Mouse (Mus musculus) myocyte (in vitro differentiated cells): ENCODE results near the gene Hmox1. TPM values are rescaled to one million over a fixed set of nuclear protein-coding genes. Genes with fewer than 3 reads are reported as not detected.

Experiments used
- H3K27me3 ChIP-seq: one replicate; pipeline ENCODE4 v1.6.1; 2011; ENCODE audit not compliant: control insufficient read depth, insufficient read depth, insufficient read length
- H3K36me3 ChIP-seq: one replicate; pipeline ENCODE4 v1.6.1; 2011; ENCODE audit not compliant: control insufficient read depth, insufficient read depth
- H3K4me2 ChIP-seq: one replicate; pipeline ENCODE4 v1.6.1; 2011; ENCODE audit warnings: low read depth, control low read depth
- H3K4me3 ChIP-seq: one replicate; pipeline ENCODE4 v1.5.1; 2011; ENCODE audit warnings: mild to moderate bottlenecking, control low read depth, moderate library complexity
- H3K79me2 ChIP-seq: one replicate; pipeline ENCODE4 v1.6.1; 2011; ENCODE audit not compliant: control insufficient read depth, insufficient read depth
- H3ac ChIP-seq: one replicate; pipeline ENCODE4 v1.6.1; 2011; ENCODE audit not compliant: control insufficient read depth, insufficient read length
- CEBPB ChIP-seq: IDR thresholded peaks from 2 replicates; pipeline ENCODE4 v1.6.1; 2011; ENCODE audit warnings: mild to moderate bottlenecking, moderate library complexity; ENCODE audit not compliant: poor library complexity, insufficient read depth, severe bottlenecking
- E2F4 ChIP-seq: IDR thresholded peaks from one replicate; pipeline ENCODE4 v1.6.1; 2011; ENCODE audit warnings: mild to moderate bottlenecking, control low read depth, moderate library complexity; ENCODE audit not compliant: insufficient read depth
- MAX ChIP-seq: IDR thresholded peaks from one replicate; pipeline ENCODE4 v1.6.1; 2011; ENCODE audit warnings: low read depth, mild to moderate bottlenecking, control low read depth
- MYOD1 ChIP-seq, 3 experiments: IDR thresholded peaks; one replicate each; pipeline ENCODE4 v1.6.1; 2011; ENCODE audit warnings: control low read depth in 2 of 3, low read depth in 2 of 3, mild to moderate bottlenecking in 2 of 3, moderate library complexity in 1 of 3; ENCODE audit not compliant: insufficient read length in 2 of 3, control insufficient read depth in 1 of 3
- MYOG ChIP-seq, 3 experiments: IDR thresholded peaks; one replicate each; pipeline ENCODE4 v1.6.1; 2011; ENCODE audit warnings: control low read depth in 2 of 3, low read depth in 2 of 3, mild to moderate bottlenecking in 2 of 3; ENCODE audit not compliant: insufficient read length in 2 of 3, control insufficient read depth in 1 of 3, insufficient read depth in 1 of 3
- POLR2A ChIP-seq: IDR thresholded peaks from one replicate; pipeline ENCODE4 v1.6.1; 2011; ENCODE audit warnings: low read depth, mild to moderate bottlenecking, control low read depth, moderate library complexity; ENCODE audit not compliant: insufficient read length
- POLR2AphosphoS2 ChIP-seq: IDR thresholded peaks from one replicate; pipeline ENCODE4 v1.6.1; 2011; ENCODE audit warnings: low read depth, control low read depth; ENCODE audit not compliant: insufficient read length
- REST ChIP-seq: IDR thresholded peaks from one replicate; pipeline ENCODE4 v1.6.1; 2011; ENCODE audit warnings: mild to moderate bottlenecking, control low read depth, moderate library complexity; ENCODE audit not compliant: insufficient read depth, insufficient read length
- SRF ChIP-seq: IDR thresholded peaks from one replicate; pipeline ENCODE4 v1.6.1; 2011; ENCODE audit warnings: low read depth; ENCODE audit not compliant: control insufficient read depth, insufficient read length
- TCF12 ChIP-seq: IDR thresholded peaks from one replicate; pipeline ENCODE4 v1.6.1; 2011; ENCODE audit warnings: mild to moderate bottlenecking, control low read depth; ENCODE audit not compliant: poor library complexity, insufficient read depth, severe bottlenecking
- TCF3 ChIP-seq: IDR thresholded peaks from one replicate; pipeline ENCODE4 v1.6.1; 2011; ENCODE audit warnings: low read depth, control low read depth; ENCODE audit not compliant: insufficient read length
- USF1 ChIP-seq: IDR thresholded peaks from one replicate; pipeline ENCODE4 v1.6.1; 2011; ENCODE audit warnings: low read depth, mild to moderate bottlenecking, control low read depth, moderate library complexity
- polyA plus RNA-seq: library from polyadenylated mRNA; unstranded; fragments of >200 nt; fragmentation: generic; extraction: Trizol; gene quantifications from one replicate; pipeline ENCODE4 v1.2.1, GENCODE M21; 2012; ENCODE audit warnings: missing spikeins

The Hmox1 gene
- polyA plus RNA-seq, 1 experiment = 89.7 TPM

- peaks cover 5% of the 10 kb centered on the region for H3K36me3 ChIP-seq
- no peak overlapping the region for H3K4me2 ChIP-seq
- TF ChIP-seq POLR2AphosphoS2 = no peak
- no peak for TF ChIP-seq SRF
- no peak for TF ChIP-seq MYOD1 (IDR thresholded peaks at IDR 0.05; ENCODE audit: control insufficient read depth in 1 of 3, insufficient read length in 2 of 3, low read depth in 2 of 3)
- TF ChIP-seq CEBPB = no peak
- no peak for TF ChIP-seq POLR2A
- no peak for TF ChIP-seq USF1
- TF ChIP-seq MYOG (IDR thresholded peaks at IDR 0.05; ENCODE audit: control insufficient read depth in 1 of 3, insufficient read depth in 1 of 3, insufficient read length in 2 of 3, low read depth in 2 of 3) = no peak
- no peaks in the 10 kb centered on the region for H3K79me2 ChIP-seq
- H3K27me3 ChIP-seq = no peaks in the 10 kb centered on the region
- H3ac ChIP-seq = no peak overlapping the region
- no peak overlapping the region for H3K4me3 ChIP-seq
Measured at GRCm38 (mm10) chr8:75067287-75067686, 26.1 kb upstream of the Hmox1 start.

- no peaks in the 10 kb centered on the region for H3K36me3 ChIP-seq
- no peaks in the 10 kb centered on the region for H3K27me3 ChIP-seq
- no peaks in the 10 kb centered on the region for H3K79me2 ChIP-seq
- H3ac ChIP-seq = no peak overlapping the region
- no peak overlapping the region for H3K4me2 ChIP-seq
- H3K4me3 ChIP-seq = no peak overlapping the region
- no peak for TF ChIP-seq POLR2A
- no peak for TF ChIP-seq MAX
- no peak for TF ChIP-seq CEBPB
- TF ChIP-seq E2F4 = no peak
- TF ChIP-seq SRF = no peak
- TF ChIP-seq TCF12 = no peak
- TF ChIP-seq POLR2AphosphoS2 = peak; percentile 82
- no peak for TF ChIP-seq TCF3
Measured at GRCm38 (mm10) chr8:75070297-75070696, 23.1 kb upstream of the Hmox1 start.

- TF ChIP-seq TCF3 = no peak
- peak; percentile 77 for TF ChIP-seq POLR2AphosphoS2
- Histone ChIP-seq H3K27me3 (no peaks in the 10 kb centered on the region), H3K4me2 (no peak overlapping the region), H3K36me3 (no peaks in the 10 kb centered on the region), H3ac (no peak overlapping the region), H3K4me3 (no peak overlapping the region), H3K79me2 (no peaks in the 10 kb centered on the region)
Measured at GRCm38 (mm10) chr8:75071627-75072346, 21.6 kb upstream of the Hmox1 start.

- TF ChIP-seq CEBPB (no peak), TCF3 (no peak), POLR2AphosphoS2 (no peak), TCF12 (no peak), MYOD1 (IDR thresholded peaks at IDR 0.05; ENCODE audit: control insufficient read depth in 1 of 3, insufficient read length in 2 of 3, low read depth in 2 of 3) (no peak), E2F4 (no peak), REST (no peak), SRF (no peak), MYOG (IDR thresholded peaks at IDR 0.05; ENCODE audit: control insufficient read depth in 1 of 3, insufficient read depth in 1 of 3, insufficient read length in 2 of 3, low read depth in 2 of 3) (no peak), MAX (no peak), USF1 (no peak)
- H3K36me3 ChIP-seq = no peaks in the 10 kb centered on the region
Measured at GRCm38 (mm10) chr8:75074876-75075275, 18.5 kb upstream of the Hmox1 start.

GRCm38 (mm10) chr8:75078215-75078614 lies 15.2 kb upstream of the Hmox1 start:
- Histone ChIP-seq H3K4me3 (no peak overlapping the region), H3K79me2 (no peaks in the 10 kb centered on the region), H3K4me2 (no peak overlapping the region), H3K36me3 (no peaks in the 10 kb centered on the region), H3K27me3 (no peaks in the 10 kb centered on the region), H3ac (no peak overlapping the region)
- TF ChIP-seq USF1 (no peak), CEBPB (no peak), POLR2AphosphoS2 (no peak), REST (no peak), MAX (no peak), SRF (no peak), TCF12 (no peak), TCF3 (no peak), E2F4 (no peak), POLR2A (no peak)

More at GRCm38 (mm10) chr8:75074876-75075275, 18.5 kb upstream of the Hmox1 start:
- Histone ChIP-seq H3K27me3 (no peaks in the 10 kb centered on the region), H3K4me2 (no peak overlapping the region), H3K4me3 (no peak overlapping the region), H3ac (no peak overlapping the region), H3K79me2 (no peaks in the 10 kb centered on the region)
